Mouse (Mus musculus) stomach, postnatal 0 days (tissue): ENCODE data around the gene Ufl1. TPM values are rescaled to one million over a fixed set of nuclear protein-coding genes. Genes with fewer than 3 reads are reported as not detected.
"Not testable (repeated sequence)": the region's sequence is repeated elsewhere in the genome, so short reads cannot be mapped to it uniquely, and the experiment has no call there.

Experiments used
- ATAC-seq: fragments of 200-750 bp; cut with Nextera tagmentation; 2 replicates; pipeline ENCODE4 v1.8.0; 2017; ENCODE audit not compliant: low FRiP score, low TSS enrichment
- DNase-seq: peaks from one replicate; pipeline ENCODE4 v3.0.0-alpha.2; 2016; ENCODE audit warnings: low spot score
- H3K27ac ChIP-seq: fragments of 300-500 bp; sonication (generic); replicated peaks from 2 replicates; pipeline ENCODE4 v1.5.1; 2014; ENCODE audit warnings: mild to moderate bottlenecking, control low read depth
- H3K27me3 ChIP-seq: fragments of 300-500 bp; sonication (generic); 2 replicates; pipeline ENCODE4 v1.6.1; 2014; ENCODE audit warnings: low read length; ENCODE audit not compliant: control insufficient read depth, insufficient read depth
- H3K36me3 ChIP-seq: fragments of 300-500 bp; sonication (generic); 2 replicates; pipeline ENCODE4 v1.6.1; 2014; ENCODE audit warnings: low read length, mixed read lengths; ENCODE audit not compliant: control insufficient read depth, insufficient read depth
- H3K4me1 ChIP-seq: fragments of 300-500 bp; sonication (generic); replicated peaks from 2 replicates; pipeline ENCODE4 v1.6.1; 2014; ENCODE audit warnings: antibody characterized with exemption; ENCODE audit not compliant: control insufficient read depth, insufficient read depth
- H3K4me2 ChIP-seq: fragments of 300-500 bp; sonication (generic); replicated peaks from 2 replicates; pipeline ENCODE4 v1.6.1; 2014; ENCODE audit warnings: low read depth, mild to moderate bottlenecking, control low read depth, moderate library complexity
- H3K4me3 ChIP-seq: fragments of 300-500 bp; sonication (generic); 2 replicates; pipeline ENCODE4 v1.5.1; 2014; ENCODE audit warnings: low read depth, low read length, control low read depth
- H3K9ac ChIP-seq: fragments of 300-500 bp; sonication (generic); 2 replicates; pipeline ENCODE4 v1.6.1; 2014; ENCODE audit warnings: mild to moderate bottlenecking, low read length, control low read depth, mixed read lengths
- H3K9me3 ChIP-seq: fragments of 300-500 bp; sonication (generic); 2 replicates; pipeline ENCODE4 v1.6.1; 2016; ENCODE audit warnings: low read length; ENCODE audit not compliant: control insufficient read depth
- CTCF ChIP-seq: IDR thresholded peaks from 2 replicates; pipeline ENCODE4 v1.5.1; 2016; ENCODE audit warnings: antibody characterized with exemption, low read depth, mild to moderate bottlenecking, moderate library complexity
- EP300 ChIP-seq: optimal IDR thresholded peaks from 2 replicates; pipeline ENCODE3; 2016; ENCODE audit warnings: antibody characterized with exemption
- WGBS: fragments of 180-500 bp; shearing (Covaris S2); extraction: QIAGEN DNeasy Blood & Tissue Kit; methylation state at CpG from one replicate; pipeline ENCODE4 v1.1.7; 2014; 5-methylcytosine and 5-hydroxymethylcytosine counted together
- polyA plus RNA-seq: library from polyadenylated mRNA; unstranded; fragments of >200 nt; fragmentation: Nextera tagmentation; extraction: Ambion mirVana; gene quantifications from 2 replicates; pipeline ENCODE4 v1.2.1, GENCODE M21; 2015

The Ufl1 gene
- polyA plus RNA-seq, 1 experiment from 2014 or later: 44.5 TPM

DNA sequence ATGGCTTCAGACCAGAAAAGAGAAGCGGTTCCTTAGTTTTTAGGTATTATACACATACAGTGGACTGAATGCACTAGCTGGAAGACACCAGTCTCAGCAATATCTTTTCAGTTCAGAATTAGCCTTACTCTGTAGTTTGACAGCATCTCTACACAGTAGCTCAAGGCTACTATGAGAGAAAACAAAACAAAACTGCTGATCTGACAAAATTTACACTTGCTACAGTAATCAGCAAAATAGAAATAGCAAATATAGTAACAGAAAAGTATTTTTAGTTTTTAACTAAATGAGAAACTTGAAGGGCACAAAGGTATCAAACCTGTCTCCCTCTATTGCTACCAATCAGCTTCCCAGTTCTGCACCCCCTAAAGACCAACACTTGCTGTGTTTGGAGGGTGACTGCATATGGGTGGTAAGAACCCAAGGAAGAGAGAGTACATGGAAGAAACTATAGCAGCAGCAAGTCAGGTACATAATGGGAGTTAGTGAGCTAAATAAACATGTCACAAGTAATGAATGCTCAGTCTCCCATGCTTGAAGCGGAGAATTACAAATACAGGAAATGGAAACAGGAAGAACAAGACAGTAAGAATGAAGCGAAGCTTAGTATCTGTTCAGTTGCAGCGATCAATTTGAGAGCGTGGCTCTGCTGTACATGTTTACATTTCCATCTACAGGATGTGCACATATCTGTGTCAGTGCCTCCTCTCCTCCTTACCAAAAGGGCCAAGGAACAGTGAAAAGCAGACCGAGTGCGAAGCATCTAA is 8.6 kb downstream of the Ufl1 start:
- ATAC-seq: no peak
- Histone ChIP-seq H3K27ac (no peak overlapping the region), H3K4me3 (no peak overlapping the region), H3K27me3 (no peaks in the 10 kb centered on the region), H3K4me1 (no peaks in the 10 kb centered on the region), H3K9ac (no peak overlapping the region), H3K36me3 (peaks cover 27% of the 10 kb centered on the region; the same call in 1 of the 2 replicates), H3K4me2 (no peak overlapping the region), H3K9me3 (no peaks in the 10 kb centered on the region)
- TF ChIP-seq EP300: no peak
- TF ChIP-seq CTCF: no peak
- WGBS: 70% methylated on average over 7 of the region's 7 CpGs
- DNase-seq: no peak

DNA sequence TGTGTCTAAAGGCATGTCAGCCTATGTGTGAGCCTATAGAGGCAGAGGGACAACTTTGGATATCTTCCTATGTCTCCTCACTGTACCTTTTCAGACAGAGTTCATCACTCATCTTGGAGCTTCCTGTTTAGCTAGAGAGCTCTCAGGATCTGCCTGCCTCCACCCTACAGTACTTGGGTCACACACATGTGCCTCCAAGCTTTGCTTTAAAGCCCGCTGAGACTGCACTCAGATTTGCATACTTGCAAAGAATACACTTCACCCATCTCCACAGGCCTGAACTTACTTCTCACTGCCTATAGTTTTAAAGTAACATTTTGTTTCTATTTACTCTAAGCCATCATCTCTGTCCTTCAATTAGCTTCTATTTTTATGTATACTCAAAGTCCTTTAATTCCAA is 9.7 kb downstream of the Ufl1 start:
- Histone ChIP-seq H3K9ac (no peak overlapping the region), H3K27ac (no peak overlapping the region), H3K36me3 (peaks cover 32% of the 10 kb centered on the region; the same call in 1 of the 2 replicates), H3K9me3 (no peaks in the 10 kb centered on the region), H3K4me3 (no peak overlapping the region), H3K4me1 (no peaks in the 10 kb centered on the region), H3K4me2 (no peak overlapping the region), H3K27me3 (no peaks in the 10 kb centered on the region)
- no peak for DNase-seq
- no peak for ATAC-seq
- WGBS: 90% methylated on average over 1 of the region's 1 CpGs
- no peak for TF ChIP-seq EP300
- no peak for TF ChIP-seq CTCF

DNA sequence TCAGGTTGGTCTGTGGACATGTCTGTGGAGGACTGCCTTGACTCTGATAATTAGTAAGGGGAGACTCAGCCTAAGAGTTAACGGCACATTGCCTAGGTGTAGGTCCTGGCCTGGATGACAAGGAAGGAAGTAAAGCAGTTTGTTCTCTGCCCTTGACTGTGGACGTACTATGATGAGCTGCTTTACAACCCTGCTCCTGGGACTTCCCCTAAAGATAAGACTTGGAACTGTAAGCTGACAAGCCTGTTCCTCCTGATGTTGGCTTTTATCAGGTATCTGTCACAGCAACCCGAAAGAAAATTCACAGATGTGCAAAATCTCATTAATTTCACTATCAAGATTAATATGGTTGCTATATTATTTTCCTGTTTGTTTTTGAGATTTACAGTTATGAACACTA is 14.5 kb downstream of the Ufl1 start:
- Histone ChIP-seq H3K4me3 (no peak overlapping the region), H3K27me3 (no peaks in the 10 kb centered on the region), H3K27ac (no peak overlapping the region), H3K4me2 (no peak overlapping the region), H3K36me3 (peaks cover 29% of the 10 kb centered on the region), H3K4me1 (no peaks in the 10 kb centered on the region), H3K9me3 (no peaks in the 10 kb centered on the region), H3K9ac (no peak overlapping the region)
- DNase-seq: no peak
- TF ChIP-seq CTCF (no peak), EP300 (no peak)
- no peak for ATAC-seq
- 84% methylated on average over 3 of the region's 3 CpGs for WGBS

DNA sequence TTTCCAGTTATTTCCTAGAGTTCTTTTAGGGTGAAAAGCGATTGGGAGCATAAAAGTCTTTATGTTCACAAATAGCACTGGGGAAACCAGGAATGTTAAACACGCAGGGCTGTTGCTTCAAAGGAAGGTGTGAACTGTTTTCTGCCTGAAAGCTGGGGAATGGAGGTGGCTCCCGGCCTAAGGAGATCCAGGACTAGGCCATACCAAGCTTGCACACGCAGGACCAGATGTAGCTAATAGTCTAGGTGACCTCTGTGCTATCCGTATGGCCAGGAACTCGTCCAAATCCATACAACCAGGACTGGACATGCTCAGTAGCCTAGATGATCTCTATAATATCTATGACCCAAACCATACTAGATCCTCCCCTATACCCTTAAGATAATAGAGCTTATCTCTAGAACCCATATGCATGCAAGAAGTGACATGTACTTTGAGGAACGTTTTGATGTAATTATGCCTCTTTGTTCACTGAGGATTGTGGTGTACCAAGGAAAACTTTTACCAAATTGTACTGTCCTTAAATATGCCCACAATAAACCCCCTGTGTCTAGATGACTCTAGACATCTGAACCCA is 23.7 kb downstream of the Ufl1 start:
- Histone ChIP-seq H3K27ac (no peak overlapping the region), H3K9me3 (no peaks in the 10 kb centered on the region), H3K9ac (no peak overlapping the region), H3K4me1 (no peaks in the 10 kb centered on the region), H3K4me3 (no peak overlapping the region), H3K36me3 (peaks cover 14% of the 10 kb centered on the region), H3K27me3 (no peaks in the 10 kb centered on the region), H3K4me2 (no peak overlapping the region)
- 89% methylated on average over 7 of the region's 7 CpGs for WGBS
- ATAC-seq (no peak), DNase-seq (no peak)
- TF ChIP-seq EP300: no peak
- TF ChIP-seq CTCF: no peak

DNA sequence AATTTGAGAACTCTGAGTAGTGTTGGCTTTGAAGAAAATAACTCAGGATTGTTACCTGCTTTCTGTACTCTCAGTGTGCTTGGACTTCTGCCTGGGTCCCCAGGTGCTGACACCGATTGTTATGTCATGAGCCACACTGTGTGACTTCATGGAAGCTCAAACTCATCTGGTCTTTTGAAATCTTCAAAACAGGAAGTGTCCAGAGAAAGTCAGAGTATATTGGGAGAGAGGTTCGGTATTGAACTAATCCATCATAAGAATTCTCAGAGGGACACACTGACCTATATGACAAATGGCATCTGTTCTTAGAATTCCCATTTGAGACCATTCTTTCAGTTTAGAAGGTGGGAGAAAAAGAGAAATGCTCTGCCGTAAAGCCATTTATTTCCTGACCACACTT is 38.8 kb downstream of the Ufl1 start, which contains the start of gene Fhl5:
TSS of gene Fhl5 (minus strand) at position 101 of the 400 bp plus-strand sequence.
- TF ChIP-seq CTCF: no peak
- TF ChIP-seq EP300: no peak
- H3K4me2 ChIP-seq: no peak within 1 kb of the TSS
- H3K4me1 ChIP-seq: no peaks in the 10 kb centered on the region
- H3K9ac ChIP-seq: no peak within 1 kb of the TSS
- H3K27me3 ChIP-seq: no peaks in the 10 kb centered on the region
- no peak within 1 kb of the TSS for H3K4me3 ChIP-seq
- DNase-seq (no peak), ATAC-seq (no peak)
- 79% methylated on average over 3 of the region's 3 CpGs for WGBS
- no peaks in the 10 kb centered on the region for H3K36me3 ChIP-seq
- 0 out of 2 replicates have a peak within 1 kb of the TSS, but pooled peaks have one; percentile 8 for H3K27ac ChIP-seq
- no peaks in the 10 kb centered on the region for H3K9me3 ChIP-seq

DNA sequence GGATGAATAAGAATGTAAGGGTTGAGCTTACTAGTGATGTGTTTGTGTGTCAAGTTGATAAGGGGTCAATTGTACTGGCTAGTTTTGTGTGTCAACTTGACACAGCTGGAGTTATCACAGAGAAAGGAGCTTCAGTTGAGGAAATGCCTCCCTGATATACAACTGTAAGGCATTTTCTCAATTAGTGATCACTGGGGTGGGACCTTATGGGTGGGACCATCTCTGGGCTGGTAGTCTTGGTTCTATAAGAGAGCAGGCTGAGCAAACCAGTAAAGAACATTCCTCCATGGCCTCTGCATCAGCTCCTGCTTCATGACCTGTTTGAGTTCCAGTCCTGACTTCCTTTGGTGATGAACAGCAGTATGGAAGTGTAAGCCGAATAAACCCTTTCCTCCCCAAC is 46.0 kb downstream of the Ufl1 start:
- H3K4me1 ChIP-seq, H3K27me3 ChIP-seq, H3K36me3 ChIP-seq, H3K4me3 ChIP-seq, H3K9ac ChIP-seq, H3K4me2 ChIP-seq, DNase-seq, H3K27ac ChIP-seq, ATAC-seq, H3K9me3 ChIP-seq: not testable (repeated sequence)
- WGBS: 83% methylated on average over 1 of the region's 1 CpGs

DNA sequence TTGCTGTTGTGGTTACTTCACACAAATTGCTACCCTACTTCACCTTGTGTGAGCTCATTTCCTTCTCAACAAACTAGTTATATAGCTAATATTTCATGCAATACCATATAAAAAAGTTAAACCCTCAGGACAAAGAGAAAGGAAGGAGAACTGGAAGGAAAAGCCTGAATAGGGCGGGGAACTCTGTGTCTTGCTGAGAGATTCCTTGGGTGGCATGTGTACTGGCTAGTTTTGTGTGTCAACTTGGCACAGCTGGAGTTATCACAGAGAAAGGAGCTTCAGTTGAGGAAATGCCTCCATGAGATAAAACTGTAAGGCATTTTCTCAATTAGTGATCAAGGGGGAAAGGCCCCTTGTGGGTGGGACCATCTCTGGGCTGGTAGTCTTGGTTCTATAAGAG is 47.9 kb downstream of the Ufl1 start:
- not testable (repeated sequence) for H3K9ac ChIP-seq, H3K4me2 ChIP-seq, H3K9me3 ChIP-seq, H3K27me3 ChIP-seq, H3K4me3 ChIP-seq, DNase-seq, H3K36me3 ChIP-seq, H3K4me1 ChIP-seq, H3K27ac ChIP-seq, ATAC-seq
- WGBS: 71% methylated on average over 1 of the region's 1 CpGs
